Mouse (Mus musculus): ENCODE results near the gene Prkce.
"Not testable (repeated sequence)": the region's sequence is repeated elsewhere in the genome, so short reads cannot be mapped to it uniquely, and the experiment has no call there.

The Prkce gene

GRCm38 (mm10) chr17:86476674-86477073 is 309.1 kb downstream of the Prkce start:
- no peak for DNase-seq (ENCODE audit: low spot score in 2 of 2)

- not testable (repeated sequence) for DNase-seq (ENCODE audit: low spot score in 2 of 2)
Observed at GRCm38 (mm10) chr17:86477401-86477800, 309.8 kb downstream of the Prkce start.

DNA sequence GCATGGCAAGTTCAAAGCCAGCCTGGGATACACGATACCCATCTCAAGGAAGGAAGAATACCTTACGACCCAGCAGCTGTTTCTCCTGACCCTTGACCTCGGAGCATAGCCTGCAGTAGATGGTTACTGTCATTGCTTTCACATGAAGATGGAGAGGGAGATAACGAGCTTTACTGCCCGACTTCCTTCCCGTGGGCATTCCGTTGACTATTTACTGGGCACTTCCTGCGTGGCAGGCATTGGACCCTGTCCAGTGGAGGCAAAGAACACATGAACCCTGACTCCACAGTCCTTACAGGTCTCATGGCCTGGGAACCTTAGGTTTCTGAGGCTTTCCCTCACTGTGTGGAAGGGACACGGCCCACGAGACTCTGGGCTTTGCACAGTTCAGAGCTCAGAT is 311.8 kb downstream of the Prkce start:
- no peak for DNase-seq (ENCODE audit: low spot score in 2 of 2)

- DNase-seq (ENCODE audit: low spot score in 2 of 2): no peak
Observed at GRCm38 (mm10) chr17:86482675-86483074, 315.1 kb downstream of the Prkce start.

DNA sequence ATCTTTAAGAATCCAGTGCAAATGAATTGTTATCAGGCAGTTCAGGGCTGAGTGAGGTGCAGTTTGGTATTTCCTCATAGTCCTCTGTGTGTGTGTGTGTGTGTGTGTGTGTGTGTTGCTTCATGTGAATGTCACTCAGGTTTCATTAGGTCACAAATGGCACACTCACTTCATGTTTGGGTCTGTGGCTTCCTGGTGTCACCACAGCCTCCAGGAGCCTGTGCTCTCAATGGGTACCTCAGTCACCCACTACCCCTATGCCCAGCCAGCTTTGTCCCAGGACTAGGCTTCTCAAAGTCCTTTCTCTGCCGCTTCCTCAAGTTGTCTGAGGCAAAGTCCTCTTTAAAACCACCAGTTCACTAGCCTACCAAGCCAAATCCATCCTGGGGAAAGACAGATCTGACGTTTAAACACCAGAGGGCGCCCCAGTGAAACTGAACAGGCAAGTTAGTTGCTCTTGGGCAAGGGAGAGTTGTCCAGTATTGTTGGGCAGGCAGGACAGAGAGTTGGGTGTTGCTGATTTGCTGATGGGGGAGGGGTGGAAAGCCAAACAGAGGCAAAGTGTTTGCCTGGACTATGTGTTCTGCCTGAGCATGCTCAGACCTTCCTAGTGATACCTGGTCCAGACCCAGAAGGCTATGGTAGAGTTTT is 316.6 kb downstream of the Prkce start:
- peak; percentile 75 to 83 for DNase-seq (ENCODE audit: low spot score in 2 of 2)

GRCm38 (mm10) chr17:86486657-86487056 is 319.1 kb downstream of the Prkce start:
- DNase-seq (ENCODE audit: low spot score in 2 of 2): no peak

GRCm38 (mm10) chr17:86487450-86487849 is 319.9 kb downstream of the Prkce start:
- no peak for DNase-seq (ENCODE audit: low spot score in 2 of 2)

GRCm38 (mm10) chr17:86489827-86490226 is 322.2 kb downstream of the Prkce start:
- DNase-seq (ENCODE audit: low spot score in 2 of 2): no peak

DNA sequence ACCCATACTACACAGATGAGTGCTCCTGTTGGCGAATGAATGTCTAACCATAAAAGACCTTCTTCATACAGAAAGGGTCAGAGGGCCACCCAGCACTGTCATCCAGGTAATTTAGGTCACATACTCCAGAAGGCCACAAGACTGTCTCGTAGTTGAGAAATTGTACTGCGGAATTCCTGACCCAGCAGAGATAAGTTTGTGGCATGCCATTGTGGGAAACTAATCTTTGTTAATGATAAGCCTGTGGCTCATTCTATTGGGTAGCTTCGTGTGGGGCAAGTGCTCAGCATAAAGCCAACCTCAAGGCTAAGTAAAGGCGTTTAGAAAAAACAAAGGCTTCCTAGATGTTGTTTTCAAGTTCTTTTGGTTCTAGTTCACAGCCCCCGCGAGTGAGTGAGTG is 324.8 kb downstream of the Prkce start:
- no peak for DNase-seq (ENCODE audit: low spot score in 2 of 2)

GRCm38 (mm10) chr17:86493891-86494420 is 326.4 kb downstream of the Prkce start:
- DNase-seq (ENCODE audit: low spot score in 2 of 2): no peak

- no peak for DNase-seq (ENCODE audit: low spot score in 2 of 2)
Observed at GRCm38 (mm10) chr17:86494494-86494893, 326.9 kb downstream of the Prkce start.

- no peak for DNase-seq (ENCODE audit: low spot score in 2 of 2)
Observed at GRCm38 (mm10) chr17:86494895-86495294, 327.3 kb downstream of the Prkce start.

DNA sequence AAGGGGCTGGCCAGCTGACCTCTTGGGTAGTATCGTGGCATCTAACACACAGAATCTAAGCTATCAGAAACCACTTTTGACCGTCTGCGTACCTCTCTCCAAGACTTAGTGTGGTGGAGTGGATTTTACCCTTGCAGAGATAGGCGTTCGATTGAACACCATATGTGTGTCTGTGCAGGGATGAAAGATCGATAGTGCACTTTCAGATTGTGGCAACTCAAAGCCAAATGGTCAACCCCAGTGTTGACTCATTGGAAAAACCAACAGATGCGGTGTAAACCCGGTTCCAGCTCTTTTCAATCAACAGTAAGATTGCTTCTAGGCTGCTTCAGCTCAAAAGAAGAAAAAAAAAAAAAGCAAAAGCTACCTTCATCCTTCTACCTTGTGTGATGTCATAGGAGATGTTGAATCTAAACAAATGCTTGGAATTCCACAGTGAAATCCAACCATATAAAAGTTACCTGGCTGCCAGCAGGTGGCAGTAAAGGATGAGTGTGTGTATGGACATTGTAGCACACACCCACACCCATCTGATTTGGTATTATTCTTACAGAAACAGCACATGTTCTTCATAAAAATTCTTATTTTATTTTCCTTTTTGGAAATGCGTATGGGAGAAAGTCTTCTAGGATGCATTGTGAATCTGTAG is 328.7 kb downstream of the Prkce start:
- DNase-seq (ENCODE audit: low spot score in 2 of 2): no peak

DNA sequence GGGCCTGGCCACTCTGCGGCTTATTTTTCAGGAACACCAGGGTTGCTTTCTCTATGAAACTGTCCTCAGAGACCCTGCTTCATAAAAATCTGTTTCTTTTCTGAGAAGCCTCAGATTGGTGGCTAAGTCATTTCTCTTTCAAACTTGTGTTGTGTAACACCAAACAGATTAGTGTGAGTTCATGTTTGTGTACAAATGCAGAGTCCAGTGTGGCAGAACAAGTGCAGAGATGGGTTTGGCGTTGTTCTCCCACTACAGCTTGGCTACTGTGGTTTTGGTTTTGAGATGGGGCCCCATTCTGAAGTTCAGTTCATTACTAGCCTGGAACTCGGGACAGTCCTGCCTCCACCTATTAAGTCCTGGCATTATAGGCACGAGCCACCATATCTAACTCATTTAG is 329.7 kb downstream of the Prkce start:
- DNase-seq (ENCODE audit: low spot score in 2 of 2): no peak

GRCm38 (mm10) chr17:86499359-86500045 is 331.9 kb downstream of the Prkce start:
- no peak for DNase-seq (ENCODE audit: low spot score in 2 of 2)

DNA sequence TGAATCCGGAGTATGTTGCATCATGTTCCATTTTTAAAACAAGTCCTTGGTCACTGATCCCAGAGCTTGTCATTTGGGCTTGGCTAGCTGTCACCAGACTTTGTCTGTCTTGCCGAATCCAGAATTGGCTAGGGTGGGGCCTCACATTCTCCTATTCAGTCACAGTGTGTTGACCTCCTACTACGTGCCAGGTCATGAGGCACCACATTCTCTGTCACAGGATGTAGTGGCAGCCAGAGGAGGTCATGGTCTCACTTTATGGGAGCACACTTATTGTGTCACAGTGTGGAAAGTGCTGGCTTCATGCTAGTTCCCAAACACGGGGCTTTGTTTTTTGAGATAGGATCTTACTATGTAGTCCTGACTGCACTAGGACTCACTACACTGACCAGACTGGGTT is 333.8 kb downstream of the Prkce start:
- DNase-seq (ENCODE audit: low spot score in 2 of 2): no peak

DNA sequence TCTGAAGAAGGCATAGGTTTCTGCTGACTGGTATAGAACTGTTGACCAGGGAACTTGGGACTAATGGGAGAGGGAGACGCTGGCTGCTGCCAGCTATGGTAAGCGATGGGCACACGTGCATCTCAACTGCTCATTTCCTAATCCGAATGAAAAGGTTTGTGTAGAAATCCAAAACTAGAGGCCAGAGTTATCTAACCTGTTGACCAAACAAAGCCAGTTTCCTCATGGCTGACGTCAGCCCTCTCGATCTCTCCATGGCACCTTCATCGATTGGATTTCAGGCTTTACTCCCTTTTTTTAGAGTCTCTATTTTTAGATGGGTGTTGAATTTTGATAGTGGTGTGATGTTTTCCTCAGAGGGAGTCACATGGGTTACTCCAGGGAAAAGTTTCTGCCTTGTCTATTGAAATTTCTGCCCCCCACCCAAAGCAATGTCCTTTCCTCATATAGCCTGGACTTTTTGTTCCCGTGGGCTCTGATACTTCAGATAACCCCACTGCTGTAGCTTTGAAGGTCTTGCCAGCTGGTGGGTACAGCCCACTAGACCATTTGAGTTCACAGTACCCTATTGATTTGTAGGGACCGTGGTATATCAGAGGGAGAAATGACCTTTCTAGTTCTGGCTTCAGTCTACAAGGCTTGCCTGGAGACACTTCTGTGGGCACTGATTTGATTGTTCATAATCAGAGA is 335.8 kb downstream of the Prkce start:
- no peak for DNase-seq (ENCODE audit: low spot score in 2 of 2)

- peak in 1 of 2 experiments; percentile 72 for DNase-seq (ENCODE audit: low spot score in 2 of 2)
Observed at GRCm38 (mm10) chr17:86505183-86505631, 337.6 kb downstream of the Prkce start, which contains the start of gene Gm10309. Gene Gm10309 (minus strand): TSS chr17:86505232.

GRCm38 (mm10) chr17:86506881-86507280 is 339.3 kb downstream of the Prkce start:
- no peak for DNase-seq (ENCODE audit: low spot score in 2 of 2)

- DNase-seq (ENCODE audit: low spot score in 2 of 2): no peak
Observed at GRCm38 (mm10) chr17:86507342-86508211, 340.0 kb downstream of the Prkce start.

GRCm38 (mm10) chr17:86508212-86508490 is 340.6 kb downstream of the Prkce start:
- DNase-seq (ENCODE audit: low spot score in 2 of 2): no peak
